Mouse (Mus musculus): ENCODE results near the gene Hpn. TPM values are rescaled to one million over a fixed set of nuclear protein-coding genes. Genes with fewer than 3 reads are reported as not detected.

Gene Hpn
- polyA plus RNA-seq, 1 experiment from 2014 or later: 4.9 TPM

GRCm38 (mm10) chr7:31148086-31148485, 33.0 kb upstream of the Hpn start:
- peak overlapping the region; percentile 81 for H3K9ac ChIP-seq (ENCODE audit: low read depth, low read length)
- no peaks in the 10 kb centered on the region for H3K27me3 ChIP-seq (replicated peaks; ENCODE audit: control insufficient read depth, insufficient read depth, low read length)
- H3K4me3 ChIP-seq (ENCODE audit: low read depth, low read length): no peak overlapping the region; the same call in 1 of the 2 replicates
- no peak for ATAC-seq (ENCODE audit: low read depth)
- peaks cover 18% of the 10 kb centered on the region; the same call in 1 of the 2 replicates for H3K4me1 ChIP-seq (ENCODE audit: control insufficient read depth, insufficient read depth, low read length)
- no peaks in the 10 kb centered on the region for H3K9me3 ChIP-seq (ENCODE audit: control insufficient read depth, low read length)
- peak overlapping the region; percentile 94 for H3K27ac ChIP-seq (replicated peaks; ENCODE audit: low read depth, low read length)
- H3K36me3 ChIP-seq (ENCODE audit: control insufficient read depth, insufficient read depth, low read length): peaks cover 22% of the 10 kb centered on the region
- H3K4me2 ChIP-seq (ENCODE audit: low read depth, low read length): peak overlapping the region; percentile 72
- WGBS: 63% methylated on average over 3 of the region's 3 CpGs
- no peak for DNase-seq (ENCODE audit: low spot score)

GRCm38 (mm10) chr7:31145596-31146160, 30.6 kb upstream of the Hpn start:
- Histone ChIP-seq H3K27me3 (replicated peaks; ENCODE audit: control insufficient read depth, insufficient read depth, low read length) (no peaks in the 10 kb centered on the region), H3K9ac (ENCODE audit: low read depth, low read length) (no peak overlapping the region), H3K27ac (replicated peaks; ENCODE audit: low read depth, low read length) (no peak overlapping the region), H3K4me3 (ENCODE audit: low read depth, low read length) (no peak overlapping the region), H3K9me3 (ENCODE audit: control insufficient read depth, low read length) (no peaks in the 10 kb centered on the region), H3K36me3 (ENCODE audit: control insufficient read depth, insufficient read depth, low read length) (peaks cover 46% of the 10 kb centered on the region), H3K4me2 (ENCODE audit: low read depth, low read length) (no peak overlapping the region), H3K4me1 (ENCODE audit: control insufficient read depth, insufficient read depth, low read length) (peaks cover 10% of the 10 kb centered on the region; the same call in 1 of the 2 replicates)
- WGBS: 84% methylated on average over 12 of the region's 12 CpGs
- no peak for ATAC-seq (ENCODE audit: low read depth)
- DNase-seq (ENCODE audit: low spot score): no peak

GRCm38 (mm10) chr7:31144886-31145285, 29.8 kb upstream of the Hpn start:
- Histone ChIP-seq H3K27me3 (replicated peaks; ENCODE audit: control insufficient read depth, insufficient read depth, low read length) (no peaks in the 10 kb centered on the region), H3K27ac (replicated peaks; ENCODE audit: low read depth, low read length) (no peak overlapping the region), H3K4me2 (ENCODE audit: low read depth, low read length) (no peak overlapping the region), H3K4me3 (ENCODE audit: low read depth, low read length) (no peak overlapping the region), H3K36me3 (ENCODE audit: control insufficient read depth, insufficient read depth, low read length) (peaks cover 54% of the 10 kb centered on the region), H3K9me3 (ENCODE audit: control insufficient read depth, low read length) (no peaks in the 10 kb centered on the region), H3K9ac (ENCODE audit: low read depth, low read length) (no peak overlapping the region), H3K4me1 (ENCODE audit: control insufficient read depth, insufficient read depth, low read length) (peaks cover 10% of the 10 kb centered on the region; the same call in 1 of the 2 replicates)
- WGBS: 93% methylated on average over 16 of the region's 16 CpGs
- no peak for DNase-seq (ENCODE audit: low spot score)
- ATAC-seq (ENCODE audit: low read depth): no peak

GRCm38 (mm10) chr7:31140941-31141340, 25.9 kb upstream of the Hpn start:
- Histone ChIP-seq H3K9me3 (ENCODE audit: control insufficient read depth, low read length) (no peaks in the 10 kb centered on the region), H3K4me3 (ENCODE audit: low read depth, low read length) (no peak overlapping the region), H3K9ac (ENCODE audit: low read depth, low read length) (no peak overlapping the region), H3K27ac (replicated peaks; ENCODE audit: low read depth, low read length) (no peak overlapping the region), H3K4me2 (ENCODE audit: low read depth, low read length) (no peak overlapping the region), H3K36me3 (ENCODE audit: control insufficient read depth, insufficient read depth, low read length) (peaks cover 85% of the 10 kb centered on the region), H3K27me3 (replicated peaks; ENCODE audit: control insufficient read depth, insufficient read depth, low read length) (no peaks in the 10 kb centered on the region), H3K4me1 (ENCODE audit: control insufficient read depth, insufficient read depth, low read length) (no peaks in the 10 kb centered on the region)
- DNase-seq (ENCODE audit: low spot score) (no peak), ATAC-seq (ENCODE audit: low read depth) (no peak)
- WGBS: 94% methylated on average over 10 of the region's 10 CpGs

- H3K27ac ChIP-seq (replicated peaks; ENCODE audit: low read depth, low read length): no peak overlapping the region
- 89% methylated on average over 4 of the region's 4 CpGs for WGBS
- H3K36me3 ChIP-seq (ENCODE audit: control insufficient read depth, insufficient read depth, low read length): peaks cover 85% of the 10 kb centered on the region
- H3K27me3 ChIP-seq (replicated peaks; ENCODE audit: control insufficient read depth, insufficient read depth, low read length): no peaks in the 10 kb centered on the region
- no peak overlapping the region for H3K4me3 ChIP-seq (ENCODE audit: low read depth, low read length)
- no peak overlapping the region for H3K4me2 ChIP-seq (ENCODE audit: low read depth, low read length)
- ATAC-seq (ENCODE audit: low read depth) (no peak), DNase-seq (ENCODE audit: low spot score) (no peak)
- no peaks in the 10 kb centered on the region for H3K9me3 ChIP-seq (ENCODE audit: control insufficient read depth, low read length)
- H3K4me1 ChIP-seq (ENCODE audit: control insufficient read depth, insufficient read depth, low read length): no peaks in the 10 kb centered on the region
- H3K9ac ChIP-seq (ENCODE audit: low read depth, low read length): no peak overlapping the region
Measured at GRCm38 (mm10) chr7:31140302-31140701, 25.2 kb upstream of the Hpn start.

- peak; percentile 32 for DNase-seq (ENCODE audit: low spot score)
- no peaks in the 10 kb centered on the region for H3K4me1 ChIP-seq (ENCODE audit: control insufficient read depth, insufficient read depth, low read length)
- H3K9ac ChIP-seq (ENCODE audit: low read depth, low read length): no peak overlapping the region
- peaks cover 90% of the 10 kb centered on the region for H3K36me3 ChIP-seq (ENCODE audit: control insufficient read depth, insufficient read depth, low read length)
- no peaks in the 10 kb centered on the region for H3K9me3 ChIP-seq (ENCODE audit: control insufficient read depth, low read length)
- H3K27me3 ChIP-seq (replicated peaks; ENCODE audit: control insufficient read depth, insufficient read depth, low read length): no peaks in the 10 kb centered on the region
- peak; percentile 39; the same call in 1 of the 2 replicates for ATAC-seq (ENCODE audit: low read depth)
- H3K4me2 ChIP-seq (ENCODE audit: low read depth, low read length): no peak overlapping the region
- WGBS: 60% methylated on average over 5 of the region's 5 CpGs
- H3K27ac ChIP-seq (replicated peaks; ENCODE audit: low read depth, low read length): no peak overlapping the region
- no peak overlapping the region for H3K4me3 ChIP-seq (ENCODE audit: low read depth, low read length)
Measured at GRCm38 (mm10) chr7:31139765-31140164, 24.7 kb upstream of the Hpn start.

GRCm38 (mm10) chr7:31135717-31136116, 20.6 kb upstream of the Hpn start:
- Histone ChIP-seq H3K4me2 (ENCODE audit: low read depth, low read length) (no peak overlapping the region), H3K9ac (ENCODE audit: low read depth, low read length) (no peak overlapping the region), H3K27ac (replicated peaks; ENCODE audit: low read depth, low read length) (no peak overlapping the region), H3K9me3 (ENCODE audit: control insufficient read depth, low read length) (no peaks in the 10 kb centered on the region), H3K4me3 (ENCODE audit: low read depth, low read length) (no peak overlapping the region), H3K4me1 (ENCODE audit: control insufficient read depth, insufficient read depth, low read length) (no peaks in the 10 kb centered on the region), H3K36me3 (ENCODE audit: control insufficient read depth, insufficient read depth, low read length) (peaks cover 99% of the 10 kb centered on the region), H3K27me3 (replicated peaks; ENCODE audit: control insufficient read depth, insufficient read depth, low read length) (no peaks in the 10 kb centered on the region)
- WGBS: 91% methylated on average over 7 of the region's 10 CpGs
- no peak for DNase-seq (ENCODE audit: low spot score)
- ATAC-seq (ENCODE audit: low read depth): no peak

GRCm38 (mm10) chr7:31131866-31132265, 16.8 kb upstream of the Hpn start:
- Histone ChIP-seq H3K4me1 (ENCODE audit: control insufficient read depth, insufficient read depth, low read length) (no peaks in the 10 kb centered on the region), H3K9ac (ENCODE audit: low read depth, low read length) (no peak overlapping the region), H3K27me3 (replicated peaks; ENCODE audit: control insufficient read depth, insufficient read depth, low read length) (no peaks in the 10 kb centered on the region), H3K27ac (replicated peaks; ENCODE audit: low read depth, low read length) (no peak overlapping the region), H3K36me3 (ENCODE audit: control insufficient read depth, insufficient read depth, low read length) (peaks cover 87% of the 10 kb centered on the region), H3K4me3 (ENCODE audit: low read depth, low read length) (no peak overlapping the region), H3K9me3 (ENCODE audit: control insufficient read depth, low read length) (no peaks in the 10 kb centered on the region), H3K4me2 (ENCODE audit: low read depth, low read length) (no peak overlapping the region)
- DNase-seq (ENCODE audit: low spot score) (no peak), ATAC-seq (ENCODE audit: low read depth) (no peak)
- WGBS: 94% methylated on average over 4 of the region's 4 CpGs

- peak; percentile 70 for DNase-seq (ENCODE audit: low spot score)
- no peaks in the 10 kb centered on the region for H3K4me1 ChIP-seq (ENCODE audit: control insufficient read depth, insufficient read depth, low read length)
- H3K4me2 ChIP-seq (ENCODE audit: low read depth, low read length): no peak overlapping the region
- ATAC-seq (ENCODE audit: low read depth): no peak
- 30% methylated on average over 4 of the region's 4 CpGs for WGBS
- H3K27me3 ChIP-seq (replicated peaks; ENCODE audit: control insufficient read depth, insufficient read depth, low read length): no peaks in the 10 kb centered on the region
- H3K9me3 ChIP-seq (ENCODE audit: control insufficient read depth, low read length): no peaks in the 10 kb centered on the region
- H3K27ac ChIP-seq (replicated peaks; ENCODE audit: low read depth, low read length): no peak overlapping the region
- H3K4me3 ChIP-seq (ENCODE audit: low read depth, low read length): no peak overlapping the region
- H3K9ac ChIP-seq (ENCODE audit: low read depth, low read length): no peak overlapping the region
- peaks cover 77% of the 10 kb centered on the region for H3K36me3 ChIP-seq (ENCODE audit: control insufficient read depth, insufficient read depth, low read length)
Measured at GRCm38 (mm10) chr7:31130841-31131240, 15.8 kb upstream of the Hpn start.

Measured in embryonic facial prominence, embryonic 14.5 days (tissue).